Mouse (Mus musculus): ENCODE results near the gene Magi2. TPM values are rescaled to one million over a fixed set of nuclear protein-coding genes. Genes with fewer than 3 reads are reported as not detected.

Magi2 gene
- polyA plus RNA-seq, 1 experiment from 2014 or later = 1.9 TPM

GRCm38 (mm10) chr5:20609206-20609935, 1382.5 kb downstream of the Magi2 start:
- TF ChIP-seq CTCF (IDR thresholded peaks at IDR 0.05) (no peak), EP300 (IDR thresholded peaks at IDR 0.05) (no peak)
- Histone ChIP-seq H3K4me3 (ENCODE audit: low read depth, low read length) (no peak overlapping the region), H3K27ac (ENCODE audit: low read length) (no peak overlapping the region), H3K9me3 (ENCODE audit: low read length) (no peaks in the 10 kb centered on the region), H3K27me3 (replicated peaks; ENCODE audit: insufficient read depth, low read length) (no peaks in the 10 kb centered on the region), H3K4me1 (ENCODE audit: insufficient read depth, low read depth, low read length) (no peaks in the 10 kb centered on the region), H3K36me3 (ENCODE audit: insufficient read depth, low read length) (no peaks in the 10 kb centered on the region), H3K4me2 (replicated peaks; ENCODE audit: low read depth, low read length) (no peak overlapping the region), H3K9ac (replicated peaks; ENCODE audit: low read depth) (no peak overlapping the region)
- 85% methylated on average over 12 of the region's 12 CpGs for WGBS
- DNase-seq (ENCODE audit: low spot score) = no peak
- no peak for ATAC-seq

- H3K27ac ChIP-seq (ENCODE audit: low read length) = no peak overlapping the region
- 49% methylated on average over 2 of the region's 2 CpGs for WGBS
- ATAC-seq = peak; percentile 70
- peak; percentile 62 for DNase-seq (ENCODE audit: low spot score)
- no peaks in the 10 kb centered on the region for H3K9me3 ChIP-seq (ENCODE audit: low read length)
- H3K9ac ChIP-seq (replicated peaks; ENCODE audit: low read depth) = no peak overlapping the region
- H3K4me3 ChIP-seq (ENCODE audit: low read depth, low read length) = no peak overlapping the region
- H3K4me1 ChIP-seq (ENCODE audit: insufficient read depth, low read depth, low read length) = no peaks in the 10 kb centered on the region
- no peak overlapping the region for H3K4me2 ChIP-seq (replicated peaks; ENCODE audit: low read depth, low read length)
- no peaks in the 10 kb centered on the region for H3K36me3 ChIP-seq (ENCODE audit: insufficient read depth, low read length)
- no peak for TF ChIP-seq CTCF (IDR thresholded peaks at IDR 0.05)
- peak; percentile 66 for TF ChIP-seq EP300 (IDR thresholded peaks at IDR 0.05)
- no peaks in the 10 kb centered on the region for H3K27me3 ChIP-seq (replicated peaks; ENCODE audit: insufficient read depth, low read length)
These were observed 1383.8 kb downstream of the Magi2 start for GRCm38 (mm10) chr5:20610640-20611039.

- TF ChIP-seq CTCF (IDR thresholded peaks at IDR 0.05) = no peak
- peak; percentile 73; the same call in 1 of the 2 replicates for TF ChIP-seq EP300 (IDR thresholded peaks at IDR 0.05)
- Histone ChIP-seq H3K4me1 (ENCODE audit: insufficient read depth, low read depth, low read length) (no peaks in the 10 kb centered on the region), H3K36me3 (ENCODE audit: insufficient read depth, low read length) (no peaks in the 10 kb centered on the region), H3K27me3 (replicated peaks; ENCODE audit: insufficient read depth, low read length) (no peaks in the 10 kb centered on the region), H3K9ac (replicated peaks; ENCODE audit: low read depth) (no peak overlapping the region), H3K4me2 (replicated peaks; ENCODE audit: low read depth, low read length) (no peak overlapping the region), H3K9me3 (ENCODE audit: low read length) (no peaks in the 10 kb centered on the region), H3K27ac (ENCODE audit: low read length) (no peak overlapping the region), H3K4me3 (ENCODE audit: low read depth, low read length) (no peak overlapping the region)
- peak; percentile 52 for DNase-seq (ENCODE audit: low spot score)
- whole genome bisulfite sequencing = 58% methylated on average over 9 of the region's 9 CpGs
- ATAC-seq = peak; percentile 77
These were observed 1385.8 kb downstream of the Magi2 start for GRCm38 (mm10) chr5:20612616-20613015.

- 48% methylated on average over 4 of the region's 4 CpGs for WGBS
- DNase-seq (ENCODE audit: low spot score) (peak; percentile 17), ATAC-seq (peak; percentile 38; the same call in 1 of the 2 replicates)
- TF ChIP-seq CTCF (IDR thresholded peaks at IDR 0.05) (no peak), EP300 (IDR thresholded peaks at IDR 0.05) (no peak)
- H3K9ac ChIP-seq (replicated peaks; ENCODE audit: low read depth) = no peak overlapping the region
- no peaks in the 10 kb centered on the region for H3K9me3 ChIP-seq (ENCODE audit: low read length)
- no peak overlapping the region for H3K4me2 ChIP-seq (replicated peaks; ENCODE audit: low read depth, low read length)
- H3K27ac ChIP-seq (ENCODE audit: low read length) = no peak overlapping the region
- H3K36me3 ChIP-seq (ENCODE audit: insufficient read depth, low read length) = no peaks in the 10 kb centered on the region
- no peaks in the 10 kb centered on the region for H3K4me1 ChIP-seq (ENCODE audit: insufficient read depth, low read depth, low read length)
- no peak overlapping the region for H3K4me3 ChIP-seq (ENCODE audit: low read depth, low read length)
- H3K27me3 ChIP-seq (replicated peaks; ENCODE audit: insufficient read depth, low read length) = no peaks in the 10 kb centered on the region
These were observed 1388.1 kb downstream of the Magi2 start for GRCm38 (mm10) chr5:20614891-20615290.

GRCm38 (mm10) chr5:20620596-20621511, 1394.0 kb downstream of the Magi2 start:
- Histone ChIP-seq H3K4me3 (ENCODE audit: low read depth, low read length) (no peak overlapping the region), H3K27ac (ENCODE audit: low read length) (no peak overlapping the region), H3K4me1 (ENCODE audit: insufficient read depth, low read depth, low read length) (no peaks in the 10 kb centered on the region), H3K36me3 (ENCODE audit: insufficient read depth, low read length) (no peaks in the 10 kb centered on the region), H3K27me3 (replicated peaks; ENCODE audit: insufficient read depth, low read length) (no peaks in the 10 kb centered on the region), H3K9me3 (ENCODE audit: low read length) (no peaks in the 10 kb centered on the region), H3K9ac (replicated peaks; ENCODE audit: low read depth) (no peak overlapping the region), H3K4me2 (replicated peaks; ENCODE audit: low read depth, low read length) (no peak overlapping the region)
- ATAC-seq = peak; percentile 32; the same call in 1 of the 2 replicates
- WGBS = 43% methylated on average over 7 of the region's 7 CpGs
- peak; percentile 40 for DNase-seq (ENCODE audit: low spot score)
- TF ChIP-seq CTCF (IDR thresholded peaks at IDR 0.05) (no peak), EP300 (IDR thresholded peaks at IDR 0.05) (no peak)

GRCm38 (mm10) chr5:20622417-20622816, 1395.6 kb downstream of the Magi2 start:
- Histone ChIP-seq H3K27ac (ENCODE audit: low read length) (no peak overlapping the region), H3K9me3 (ENCODE audit: low read length) (no peaks in the 10 kb centered on the region), H3K36me3 (ENCODE audit: insufficient read depth, low read length) (no peaks in the 10 kb centered on the region), H3K4me2 (replicated peaks; ENCODE audit: low read depth, low read length) (no peak overlapping the region), H3K4me1 (ENCODE audit: insufficient read depth, low read depth, low read length) (no peaks in the 10 kb centered on the region), H3K4me3 (ENCODE audit: low read depth, low read length) (no peak overlapping the region), H3K27me3 (replicated peaks; ENCODE audit: insufficient read depth, low read length) (no peaks in the 10 kb centered on the region), H3K9ac (replicated peaks; ENCODE audit: low read depth) (no peak overlapping the region)
- TF ChIP-seq EP300 (IDR thresholded peaks at IDR 0.05) (no peak), CTCF (IDR thresholded peaks at IDR 0.05) (no peak)
- WGBS = 80% methylated on average over 3 of the region's 3 CpGs
- DNase-seq (ENCODE audit: low spot score) = no peak
- ATAC-seq = no peak

All from lung, postnatal 0 days (tissue).